Mouse (Mus musculus): ENCODE results near the gene Phldb1.

The Phldb1 gene

GRCm38 (mm10) chr9:44726431-44727146, 8.4 kb downstream of the Phldb1 start:
- no peak for DNase-seq (ENCODE audit: low spot score in 2 of 2)

GRCm38 (mm10) chr9:44724665-44725064, 10.3 kb downstream of the Phldb1 start:
- DNase-seq (ENCODE audit: low spot score in 2 of 2), result no peak

GRCm38 (mm10) chr9:44724223-44724622, 10.8 kb downstream of the Phldb1 start:
- no peak for DNase-seq (ENCODE audit: low spot score in 2 of 2)

DNA sequence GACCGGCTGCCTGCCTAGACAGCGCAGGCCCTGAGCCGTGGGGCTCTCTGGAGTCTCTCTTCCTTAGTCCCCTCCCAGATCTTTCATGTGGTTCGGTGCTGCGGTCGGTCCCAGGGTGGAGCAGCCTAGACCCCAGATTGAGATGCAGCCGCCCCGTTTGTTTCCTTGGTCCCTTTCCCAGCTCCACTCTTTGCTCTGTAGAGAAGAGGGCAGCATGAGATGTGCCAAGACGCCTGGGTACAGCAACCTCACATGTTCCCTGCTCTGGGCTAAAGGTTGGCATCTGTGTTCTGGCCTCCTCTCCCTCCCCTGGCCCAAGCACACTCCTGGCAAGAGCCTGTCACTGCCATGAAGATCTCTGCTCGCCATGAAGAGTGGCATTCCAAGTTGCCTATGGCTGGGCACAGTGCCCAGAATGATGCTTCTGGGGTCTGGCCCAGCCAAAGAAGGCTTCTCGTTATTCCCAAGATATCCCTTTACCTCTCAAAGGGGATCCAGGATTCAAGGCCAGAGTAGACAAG, 11.4 kb downstream of the Phldb1 start:
- DNase-seq (ENCODE audit: low spot score in 2 of 2), result no peak

DNA sequence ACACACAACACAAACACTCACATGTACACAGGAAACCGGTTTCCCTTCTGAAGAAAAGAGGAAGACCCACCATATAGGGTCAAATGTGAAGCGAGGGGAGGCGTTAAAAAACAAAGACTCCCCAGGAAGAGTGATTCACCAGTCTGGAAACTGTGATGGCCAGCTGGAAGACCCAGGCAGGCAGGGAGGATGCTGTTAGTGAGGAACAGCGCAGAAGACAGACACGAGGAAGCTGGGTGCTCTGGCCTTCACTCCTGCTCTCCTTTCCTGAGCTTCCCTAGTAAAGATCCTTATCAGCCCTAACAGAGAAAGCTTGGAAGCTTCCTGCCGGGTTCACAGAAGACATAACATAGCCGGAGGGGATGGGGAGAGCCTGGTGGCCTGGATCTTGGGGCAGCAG, 12.0 kb downstream of the Phldb1 start:
- no peak for DNase-seq (ENCODE audit: low spot score in 2 of 2)

GRCm38 (mm10) chr9:44722575-44722974, 12.4 kb downstream of the Phldb1 start:
- DNase-seq (ENCODE audit: low spot score in 2 of 2), result no peak

DNA sequence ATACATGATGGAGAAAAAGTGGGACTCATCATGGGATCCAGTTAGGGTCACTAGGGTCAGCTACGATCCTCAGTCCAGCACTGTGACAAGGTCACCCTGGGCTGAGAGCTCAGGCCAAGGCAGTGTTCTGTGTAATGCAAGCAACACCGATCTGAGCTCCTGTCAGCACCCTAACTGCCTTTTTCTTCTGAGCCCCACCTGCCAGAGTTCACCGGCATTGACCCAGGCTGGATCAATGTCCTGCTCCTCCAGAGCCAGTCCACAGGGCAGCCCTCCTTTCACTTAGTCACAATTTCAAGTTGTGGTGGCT, 13.2 kb downstream of the Phldb1 start:
- no peak for DNase-seq (ENCODE audit: low spot score in 2 of 2)

DNA sequence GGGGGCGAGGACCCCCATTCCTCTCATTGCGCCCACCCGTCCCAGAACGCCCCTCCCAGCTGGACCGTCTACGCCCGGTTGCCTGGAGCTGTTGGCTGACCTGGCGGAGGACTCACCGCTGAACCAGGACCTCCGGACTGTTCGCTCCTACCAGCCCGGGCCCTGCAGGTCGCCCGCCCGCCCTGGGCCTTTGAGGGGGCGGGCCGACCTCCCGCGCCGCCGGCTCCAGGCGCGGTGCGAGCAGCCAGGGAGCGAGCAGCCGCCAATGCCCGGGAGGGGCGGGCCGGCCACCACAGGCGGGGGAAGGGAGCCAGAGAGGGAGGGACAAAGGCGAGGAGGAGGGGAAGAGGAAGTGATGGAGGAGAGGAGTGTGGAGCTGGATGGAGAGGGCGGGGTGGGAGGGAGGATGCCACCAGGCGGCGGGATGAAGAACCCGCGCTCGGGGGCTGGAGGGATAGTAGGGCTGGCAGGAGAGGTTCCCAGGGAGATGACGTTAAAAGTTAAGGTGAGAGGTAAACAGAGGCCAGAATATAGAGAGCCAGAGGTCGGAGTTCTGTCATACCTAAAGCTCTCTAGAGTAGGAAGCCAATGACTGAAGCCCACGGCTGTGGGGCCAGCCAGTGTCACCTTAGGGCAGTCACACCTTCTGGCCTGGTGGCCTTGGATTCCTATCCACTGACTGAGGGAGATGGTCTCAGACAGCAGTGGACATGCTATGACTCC, 13.7 kb downstream of the Phldb1 start:
- DNase-seq (ENCODE audit: low spot score in 2 of 2), result peak in 1 of 2 experiments; percentile 22

DNA sequence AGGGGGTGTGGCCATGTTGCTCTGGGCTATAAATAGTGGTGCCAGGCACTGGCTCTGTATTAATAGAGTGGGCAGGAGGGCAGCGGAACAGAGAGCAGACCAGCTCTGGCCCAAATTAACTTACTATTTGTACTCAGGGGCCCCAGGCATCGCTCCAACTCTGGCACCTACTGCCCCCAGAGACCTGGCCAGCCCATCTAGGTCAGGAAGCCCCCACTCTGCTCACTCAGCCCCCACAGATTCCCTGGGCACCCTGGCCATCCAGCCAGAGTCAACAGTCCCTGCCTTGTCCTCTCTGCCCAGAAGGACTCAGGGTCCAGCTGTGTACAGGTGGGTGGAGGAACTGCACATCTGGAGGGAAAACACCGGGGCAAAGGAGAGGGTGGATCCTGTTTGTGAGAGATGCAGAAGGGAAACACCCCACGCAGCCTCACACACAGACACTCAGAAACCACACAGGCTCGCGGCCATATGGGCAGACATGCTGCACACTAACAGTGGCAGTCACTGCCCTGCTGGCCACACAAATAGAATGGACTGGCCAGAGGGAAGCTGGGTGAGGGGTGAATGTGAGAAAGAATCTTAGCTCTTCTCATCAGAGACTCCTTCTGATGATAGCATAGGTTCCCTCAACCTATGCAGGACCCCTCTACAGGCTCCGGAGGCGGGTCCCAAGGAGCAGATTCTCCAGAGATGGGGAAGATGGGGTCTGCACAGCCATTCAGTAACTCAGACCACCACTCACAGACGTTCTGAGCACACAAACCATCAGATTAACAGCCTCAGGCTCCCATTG, 14.4 kb downstream of the Phldb1 start:
- DNase-seq (ENCODE audit: low spot score in 2 of 2), result peak; percentile 44 to 46

DNA sequence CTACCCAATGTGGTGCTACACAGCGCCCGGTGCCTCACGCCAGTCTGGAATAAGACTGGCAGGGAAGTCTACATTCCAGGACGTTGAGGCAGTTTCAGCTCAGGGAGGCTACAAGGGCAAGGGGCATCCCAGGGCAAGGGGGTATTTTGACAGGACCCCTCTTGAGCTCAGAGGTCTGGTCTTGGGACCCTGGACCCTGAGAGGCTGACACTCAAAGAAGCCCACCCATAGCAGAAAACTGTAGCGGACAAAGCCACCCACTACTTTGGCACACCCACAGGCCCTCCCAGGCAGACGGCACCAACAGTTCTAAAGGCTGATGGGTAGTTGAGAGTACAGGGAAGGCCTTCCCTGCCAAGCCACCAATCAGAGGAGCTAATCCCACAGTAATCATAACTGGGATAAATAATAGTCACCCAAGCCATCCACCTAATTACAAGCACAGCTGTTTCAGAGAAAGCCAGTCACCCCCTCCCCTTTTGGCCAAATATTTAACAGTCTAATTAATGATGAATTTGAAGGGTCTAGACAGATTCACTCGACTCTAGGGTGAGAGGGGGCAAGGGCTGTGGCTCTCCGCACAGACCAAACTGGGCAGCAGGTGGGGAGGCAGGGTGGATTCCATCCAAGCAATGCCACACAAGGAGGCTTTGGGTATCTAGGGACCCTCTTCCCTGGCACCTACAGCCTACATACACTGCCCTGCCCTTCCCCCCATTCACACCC, 15.2 kb downstream of the Phldb1 start:
- DNase-seq (ENCODE audit: low spot score in 2 of 2), result no peak

GRCm38 (mm10) chr9:44718937-44719631, 15.9 kb downstream of the Phldb1 start:
- DNase-seq (ENCODE audit: low spot score in 2 of 2), result no peak

DNA sequence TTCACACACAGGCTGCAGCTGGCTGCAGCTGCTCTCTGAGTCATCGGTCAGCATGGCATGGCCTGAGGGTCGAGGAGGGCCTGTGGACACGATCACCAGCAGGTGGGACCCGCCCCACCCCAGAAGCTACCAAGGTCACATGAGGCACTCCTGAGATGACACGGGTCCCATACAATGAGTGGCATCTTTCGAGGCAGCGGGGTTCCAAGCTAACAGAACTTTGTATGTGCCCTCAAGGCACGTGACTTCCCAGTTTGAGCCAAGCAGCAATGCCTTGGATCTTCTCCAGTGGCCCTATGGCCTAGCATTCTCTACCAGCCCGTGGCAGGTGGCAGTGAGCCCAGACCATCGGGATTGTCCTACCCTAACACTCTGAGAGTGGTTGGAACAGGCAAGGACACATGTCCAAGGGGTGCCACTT, 17.2 kb downstream of the Phldb1 start:
- DNase-seq (ENCODE audit: low spot score in 2 of 2), result no peak

DNA sequence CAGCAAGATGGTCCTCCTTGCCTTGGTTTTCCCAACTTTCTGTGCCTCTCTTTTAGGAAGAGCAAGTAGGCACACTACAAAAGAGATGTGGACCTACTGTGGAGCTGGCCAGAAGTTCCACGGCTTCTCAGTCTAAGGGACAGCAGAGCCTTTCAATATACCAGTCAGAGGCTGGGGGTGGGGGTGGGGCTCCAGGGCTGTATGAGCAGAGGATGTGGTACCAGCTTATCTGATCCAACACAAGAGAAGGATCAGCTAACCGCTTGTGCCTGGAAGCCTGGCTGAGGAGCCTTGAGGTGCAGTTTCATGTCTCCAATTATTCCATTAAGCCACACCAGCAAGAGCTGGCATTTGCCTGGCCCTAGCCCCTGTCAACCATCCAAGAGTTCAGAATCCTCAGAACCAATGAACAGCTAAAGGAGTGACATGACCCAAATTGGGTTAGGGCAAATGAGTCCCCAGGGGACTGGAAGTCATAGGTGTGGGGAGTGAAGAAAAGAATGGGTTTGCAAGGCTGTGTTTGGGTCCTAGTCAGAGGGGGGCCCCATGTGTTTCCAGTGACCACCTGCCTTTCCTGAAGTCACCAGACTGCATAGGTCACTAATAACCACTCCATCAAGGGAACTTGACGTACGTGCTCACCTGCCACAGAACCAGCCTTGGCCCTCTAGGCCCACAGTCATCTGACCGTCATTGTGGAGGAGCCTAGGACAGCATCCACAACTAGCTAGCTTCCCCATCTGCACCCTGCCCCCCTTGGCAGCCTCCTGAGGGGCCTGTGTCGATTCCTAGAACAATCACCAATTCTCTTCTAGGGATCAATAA, 17.8 kb downstream of the Phldb1 start:
- no peak for DNase-seq (ENCODE audit: low spot score in 2 of 2)

- DNase-seq (ENCODE audit: low spot score in 2 of 2), result no peak
These were observed 19.2 kb downstream of the Phldb1 start for GRCm38 (mm10) chr9:44715705-44716362.

GRCm38 (mm10) chr9:44715109-44715508, 19.9 kb downstream of the Phldb1 start:
- no peak for DNase-seq (ENCODE audit: low spot score in 2 of 2)

DNA sequence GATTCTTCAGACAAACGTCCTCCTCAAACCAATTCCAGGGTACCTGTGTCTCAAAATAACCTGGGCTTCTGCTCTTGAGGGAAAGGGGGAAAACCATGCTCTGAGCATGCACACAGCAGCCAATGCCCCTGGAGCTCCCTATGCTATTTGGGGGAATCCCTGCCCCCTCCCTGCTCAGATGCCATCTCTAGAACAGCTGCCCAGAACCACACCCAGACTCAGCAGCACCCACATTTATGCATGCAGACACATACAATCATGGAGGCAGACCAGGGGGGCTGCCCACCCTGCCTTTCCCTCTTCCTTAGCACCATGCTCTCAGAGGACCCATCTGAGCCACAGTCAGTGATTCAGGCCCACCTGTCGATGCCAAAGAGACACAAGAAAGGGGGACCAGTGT, 21.4 kb downstream of the Phldb1 start:
- DNase-seq (ENCODE audit: low spot score in 2 of 2), result no peak

DNA sequence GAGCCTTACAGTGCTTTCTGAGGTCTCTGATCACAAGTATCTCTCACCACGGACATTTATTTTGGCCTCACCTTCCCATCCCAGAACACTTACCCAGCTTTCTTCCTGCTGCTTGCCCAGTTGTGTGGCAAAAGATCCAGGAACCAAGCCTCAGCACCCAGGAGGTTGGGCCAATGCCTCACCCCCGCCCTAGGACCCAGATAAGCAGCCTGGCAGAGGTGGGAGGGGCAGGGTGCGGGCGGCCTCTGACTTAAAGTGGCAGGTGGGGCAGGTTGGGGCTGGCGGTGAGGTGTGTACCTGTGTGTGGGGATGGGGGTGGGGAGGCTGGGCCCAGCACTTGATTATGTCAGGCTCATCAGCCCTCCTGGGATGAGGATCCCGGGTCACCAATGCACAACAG, 21.9 kb downstream of the Phldb1 start:
- DNase-seq (ENCODE audit: low spot score in 2 of 2), result no peak

- DNase-seq (ENCODE audit: low spot score in 2 of 2), result no peak
These were observed 23.4 kb downstream of the Phldb1 start for GRCm38 (mm10) chr9:44711602-44712001.

DNA sequence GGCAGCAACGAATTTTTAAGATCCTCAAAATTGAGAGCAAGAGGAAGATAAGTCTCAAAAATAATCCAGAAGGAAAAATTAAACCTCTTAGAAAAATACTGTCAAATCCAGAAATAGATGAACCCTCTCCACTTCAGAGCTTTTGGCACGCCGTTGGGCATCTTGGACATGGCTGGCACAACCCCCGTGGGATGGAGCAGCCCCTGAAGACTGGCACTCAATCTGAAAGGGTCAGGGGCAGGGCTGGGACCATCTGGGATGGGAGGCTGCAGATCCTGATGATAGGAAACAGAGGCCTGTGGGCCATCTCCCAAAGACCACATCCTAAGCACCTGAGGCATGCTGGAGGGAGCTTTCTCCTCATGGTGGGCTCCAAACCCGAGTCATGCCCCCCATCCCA, 24.8 kb downstream of the Phldb1 start:
- DNase-seq (ENCODE audit: low spot score in 2 of 2), result no peak

GRCm38 (mm10) chr9:44709600-44709999, 25.4 kb downstream of the Phldb1 start:
- DNase-seq (ENCODE audit: low spot score in 2 of 2), result peak in 1 of 2 experiments; percentile 32

Data from natural killer cell, adult 2 months (primary cell).